Mouse (Mus musculus): ENCODE data around the gene Pemt.

The Pemt gene

GRCm38 (mm10) chr11:60046058-60046735, at the start of gene Pemt:
Pemt (minus strand) TSS chr11:60046489.
- peak; percentile 86 for DNase-seq (ENCODE audit: low read depth, low spot score)

GRCm38 (mm10) chr11:60094909-60095810, 48.9 kb upstream of the Pemt start:
- DNase-seq (ENCODE audit: low read depth, low spot score), result no peak

GRCm38 (mm10) chr11:60093984-60094587, 47.8 kb upstream of the Pemt start:
- no peak for DNase-seq (ENCODE audit: low read depth, low spot score)

DNA sequence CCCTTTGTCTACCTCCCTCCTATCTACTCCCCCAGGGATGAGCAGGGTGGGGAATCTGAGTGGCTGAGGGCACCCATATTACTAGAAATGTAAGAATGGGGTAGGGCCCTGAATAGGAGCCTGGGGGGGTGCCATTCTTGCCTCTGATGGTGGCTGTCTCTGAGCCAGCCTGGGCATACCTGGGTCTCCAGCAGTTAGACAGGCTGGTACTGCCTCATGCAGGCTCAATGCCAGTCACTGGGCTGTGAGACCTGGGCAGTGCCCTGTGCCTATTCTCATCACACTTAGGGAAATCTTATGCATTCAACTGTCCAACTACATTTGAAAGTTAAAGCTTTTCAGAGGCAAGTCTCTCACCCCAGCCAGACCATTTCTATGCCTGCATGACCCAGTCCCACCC, 46.9 kb upstream of the Pemt start:
- DNase-seq (ENCODE audit: low read depth, low spot score), result no peak

- DNase-seq (ENCODE audit: low read depth, low spot score), result no peak
These were observed 45.1 kb upstream of the Pemt start for GRCm38 (mm10) chr11:60091422-60091761.

DNA sequence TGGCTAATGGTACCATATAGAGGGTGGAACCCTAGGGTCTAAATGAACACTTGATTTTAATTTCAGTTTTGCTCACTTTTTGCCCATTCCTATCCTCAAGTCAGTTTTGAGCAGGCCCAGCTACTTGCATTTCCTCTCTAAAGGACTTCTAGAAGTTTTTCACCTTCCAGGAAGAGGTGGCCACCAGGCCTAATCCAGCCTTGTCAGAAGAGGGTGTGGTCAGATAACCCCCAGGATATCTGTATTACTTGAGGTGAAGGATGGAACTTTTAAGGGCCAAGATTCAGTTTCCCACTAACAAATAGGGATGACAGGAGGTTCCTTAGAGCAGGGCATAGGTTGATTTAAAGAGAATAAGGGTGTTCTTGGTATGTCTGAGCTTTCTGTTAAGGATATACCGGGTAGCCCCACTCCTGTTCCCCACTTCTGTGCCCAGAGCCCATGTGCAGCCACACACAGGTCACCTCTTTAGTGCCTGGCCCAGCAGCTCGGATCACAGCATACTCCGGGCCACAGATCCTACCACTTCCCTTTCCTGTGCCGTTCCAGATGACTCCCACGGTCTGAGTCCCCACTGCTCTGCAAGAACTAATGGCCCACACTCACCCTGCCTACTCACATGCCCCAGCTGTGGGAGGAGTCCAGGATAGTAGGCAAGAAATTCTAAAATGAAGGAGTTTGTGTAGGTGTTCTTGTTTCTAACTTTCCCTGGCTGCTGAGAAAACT, 44.6 kb upstream of the Pemt start:
- no peak for DNase-seq (ENCODE audit: low read depth, low spot score)

DNA sequence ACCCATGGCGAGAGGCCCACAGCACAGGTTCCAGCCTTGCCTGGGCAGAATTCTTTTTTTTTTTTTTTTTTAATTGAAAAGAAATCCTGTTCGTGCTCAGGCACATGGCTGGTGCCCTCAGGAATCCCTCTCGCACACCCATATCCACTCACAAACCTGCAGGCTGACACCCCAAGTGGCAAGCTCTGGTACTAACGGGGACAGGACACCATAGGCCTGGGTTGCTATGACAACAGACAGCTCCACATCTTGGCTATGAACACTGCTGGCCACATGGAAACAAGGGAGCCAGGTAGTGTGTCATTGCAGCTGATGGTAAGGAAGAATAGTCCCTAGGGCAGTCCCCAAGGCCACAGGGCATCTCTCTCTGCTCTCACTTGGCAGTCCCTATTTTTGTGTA, 42.7 kb upstream of the Pemt start:
- DNase-seq (ENCODE audit: low read depth, low spot score), result no peak

DNA sequence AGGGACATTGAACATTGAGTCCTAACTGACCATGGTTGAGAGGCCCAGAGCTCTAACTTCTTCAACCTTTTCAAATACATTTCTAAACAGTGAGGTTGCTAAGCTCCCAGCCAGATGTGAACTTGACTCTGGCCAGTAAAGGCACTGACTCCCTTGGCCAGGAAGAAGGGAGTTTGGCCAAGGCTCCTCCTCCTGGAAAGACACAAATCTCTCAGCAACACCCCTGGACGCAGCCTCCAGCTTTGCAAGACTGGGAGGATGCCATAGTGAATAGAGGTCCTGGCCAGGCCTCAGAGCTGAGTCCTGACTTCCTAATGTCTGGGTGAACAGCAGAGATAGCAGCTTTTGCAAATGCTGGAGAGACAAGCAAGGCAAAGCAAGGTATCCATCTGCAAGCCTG, 40.4 kb upstream of the Pemt start:
- DNase-seq (ENCODE audit: low read depth, low spot score), result no peak

- peak; percentile 40 for DNase-seq (ENCODE audit: low read depth, low spot score)
These were observed 38.3 kb upstream of the Pemt start for GRCm38 (mm10) chr11:60084589-60084988.

GRCm38 (mm10) chr11:60076790-60077189, 30.5 kb upstream of the Pemt start:
- peak; percentile 44 for DNase-seq (ENCODE audit: low read depth, low spot score)

DNA sequence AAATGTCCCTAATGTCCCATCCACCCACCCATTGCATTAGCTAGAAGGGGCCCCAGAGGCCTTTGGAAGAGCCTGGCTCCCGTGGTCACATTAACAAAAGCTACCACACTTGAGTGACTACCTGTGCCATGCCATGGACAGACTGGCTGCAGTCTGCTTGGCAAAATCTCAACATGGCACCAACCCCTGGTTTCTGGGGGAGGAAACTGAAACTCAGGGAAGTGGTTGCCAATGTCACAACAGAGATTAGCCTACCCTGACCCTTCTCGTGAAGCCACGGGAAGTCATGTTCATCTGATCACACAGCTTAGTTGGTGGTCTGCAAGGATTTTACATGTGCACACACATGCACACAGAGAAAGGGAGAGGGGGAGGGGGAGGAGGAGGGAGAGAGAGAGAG, 29.9 kb upstream of the Pemt start:
- no peak for DNase-seq (ENCODE audit: low read depth, low spot score)

GRCm38 (mm10) chr11:60073936-60074502, 27.7 kb upstream of the Pemt start:
- no peak for DNase-seq (ENCODE audit: low read depth, low spot score)

DNA sequence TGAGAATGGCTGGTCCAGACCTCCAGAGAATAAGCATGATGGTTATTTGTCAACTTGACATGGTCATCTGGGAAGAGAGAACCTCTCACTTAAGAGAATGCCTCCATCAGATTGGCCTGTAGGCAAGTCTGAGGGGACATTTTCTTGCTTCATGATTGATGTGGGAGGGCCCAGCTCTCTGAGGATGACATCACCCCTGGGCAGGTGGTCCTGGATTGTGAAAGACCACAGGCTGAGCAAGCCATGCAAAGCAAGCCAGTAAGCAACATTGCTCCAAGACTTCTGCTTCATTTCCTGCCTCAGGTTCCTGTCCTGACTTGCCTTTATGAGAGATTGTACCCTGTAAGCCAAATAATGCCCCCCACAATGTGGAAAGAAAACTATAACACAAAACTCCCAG, 26.8 kb upstream of the Pemt start:
- no peak for DNase-seq (ENCODE audit: low read depth, low spot score)

DNA sequence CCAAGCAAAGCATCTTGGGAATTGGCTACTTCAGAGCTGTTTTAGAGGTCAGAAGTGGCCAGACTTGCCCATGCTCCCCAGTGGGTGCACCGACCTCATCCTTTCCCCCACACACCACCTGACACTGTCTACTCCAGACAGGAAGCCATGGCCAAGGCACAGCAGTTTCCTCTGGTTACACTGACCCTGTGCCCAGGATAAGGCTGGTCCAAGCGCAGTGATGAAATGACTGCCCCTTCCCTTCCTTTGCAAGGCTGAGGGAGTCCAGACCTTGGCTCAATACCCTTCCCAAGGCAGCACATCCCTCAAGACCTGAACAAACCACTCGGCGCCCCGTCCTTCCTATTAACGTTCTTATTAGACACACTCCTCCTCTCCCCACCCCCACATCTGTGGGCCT, 24.9 kb upstream of the Pemt start:
- DNase-seq (ENCODE audit: low read depth, low spot score), result no peak

- DNase-seq (ENCODE audit: low read depth, low spot score), result no peak
These were observed 24.3 kb upstream of the Pemt start for GRCm38 (mm10) chr11:60070599-60070998.

DNA sequence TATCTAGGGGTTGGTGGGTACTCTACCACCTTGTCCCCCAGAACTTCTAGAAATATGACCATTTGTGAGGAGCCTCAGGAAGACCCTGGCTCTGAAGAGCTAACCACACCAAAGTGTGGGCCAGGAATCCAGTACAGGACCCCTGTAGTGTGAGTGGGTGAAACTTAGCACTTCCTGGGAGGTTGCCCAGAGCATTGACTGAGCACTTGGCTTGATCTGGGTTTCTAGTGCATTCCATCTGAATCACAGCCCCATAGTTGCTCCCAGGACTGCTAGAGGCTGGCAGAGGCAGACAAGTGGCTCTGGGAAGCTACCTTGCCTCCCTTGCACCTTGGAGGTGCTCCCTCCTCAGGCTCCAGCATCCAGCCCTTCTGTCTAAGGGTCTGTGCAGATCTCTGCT, 22.3 kb upstream of the Pemt start:
- no peak for DNase-seq (ENCODE audit: low read depth, low spot score)

- no peak for DNase-seq (ENCODE audit: low read depth, low spot score)
These were observed 21.4 kb upstream of the Pemt start for GRCm38 (mm10) chr11:60067646-60068045.

DNA sequence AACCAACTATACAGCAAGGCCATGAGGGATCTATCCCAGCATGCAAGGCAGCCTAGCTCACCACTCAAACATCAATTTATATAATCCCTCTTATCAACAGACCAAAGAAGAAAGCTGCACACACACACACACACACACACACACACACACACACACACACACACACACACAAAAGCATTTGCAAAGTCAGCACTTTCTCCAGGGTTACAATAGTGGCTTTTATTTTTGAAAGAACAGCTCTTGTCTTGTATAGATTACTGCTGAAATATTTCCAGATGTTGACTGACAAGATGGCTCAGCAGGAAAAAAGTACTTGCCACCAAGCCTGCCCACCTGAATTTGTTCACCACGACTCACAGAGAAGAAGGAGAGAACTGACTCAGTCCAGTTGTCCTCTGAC, 19.0 kb upstream of the Pemt start:
- DNase-seq (ENCODE audit: low read depth, low spot score), result no peak

GRCm38 (mm10) chr11:60061504-60062006, 15.3 kb upstream of the Pemt start:
- DNase-seq (ENCODE audit: low read depth, low spot score), result no peak

GRCm38 (mm10) chr11:60060026-60060425, 13.7 kb upstream of the Pemt start:
- no peak for DNase-seq (ENCODE audit: low read depth, low spot score)

GRCm38 (mm10) chr11:60058441-60058840, 12.2 kb upstream of the Pemt start:
- no peak for DNase-seq (ENCODE audit: low read depth, low spot score)

DNA sequence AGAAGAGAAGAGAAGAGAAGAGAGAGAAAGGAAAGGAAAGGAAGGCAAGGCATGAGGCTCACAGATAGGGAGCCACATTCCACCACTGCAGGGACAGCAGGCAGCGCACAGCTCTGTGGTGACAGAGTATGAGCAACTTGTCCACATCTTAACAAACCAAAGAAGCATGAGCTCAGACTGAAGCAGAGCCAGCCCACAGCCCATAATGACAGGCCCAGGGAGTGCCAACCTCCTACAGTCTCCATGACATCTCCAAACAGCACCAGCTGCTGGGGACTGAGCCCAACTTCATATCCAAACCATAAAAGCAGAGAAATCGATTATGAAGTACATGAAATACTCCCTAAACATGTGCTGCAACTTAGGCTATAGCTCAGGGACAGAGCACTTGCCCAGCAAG, 11.7 kb upstream of the Pemt start:
- no peak for DNase-seq (ENCODE audit: low read depth, low spot score)

Measured in c-Kit-negative CD71-positive TER-119-positive erythroid progenitor cells, embryonic 14.5 days (primary cell).